Comparison of ENCODE assay signal across 8 mouse cellular contexts in genomic region chr15:102516728-102517404, GRCm38 (mm10). TPM values are rescaled to one million over a fixed set of nuclear protein-coding genes. Genes with fewer than 3 reads are reported as not detected.
DNase-seq lines count a peak whose midpoint lies in the region; ATAC-seq and TF ChIP-seq lines count a peak whose summit lies in the region.

TSS of gene Map3k12 (minus strand) at chr15:102517064.

- peak within 1 kb of the TSS; percentile 71 for H3K4me2 ChIP-seq in CH12.LX (ENCODE audit: insufficient read depth, low read depth, poor library complexity, severe bottlenecking)
- H3K4me2 ChIP-seq in forebrain, embryonic 11.5 days (ENCODE audit: low read depth, low read length, severe bottlenecking): peak within 1 kb of the TSS; percentile 92
- H3K4me2 ChIP-seq in heart, embryonic 14.5 days (ENCODE audit: low read length): peak within 1 kb of the TSS; percentile 98
- peak within 1 kb of the TSS; percentile 98 for H3K4me2 ChIP-seq in liver, embryonic 13.5 days
- H3K4me2 ChIP-seq in neural tube, embryonic 13.5 days: peak within 1 kb of the TSS; percentile 69

- peak within 1 kb of the TSS; percentile 58 for H3K9ac ChIP-seq in CH12.LX (ENCODE audit: insufficient read depth, low read depth)
- peak within 1 kb of the TSS; percentile 80 for H3K9ac ChIP-seq in forebrain, embryonic 11.5 days (ENCODE audit: low read length)
- peak within 1 kb of the TSS; percentile 80 for H3K9ac ChIP-seq in heart, embryonic 14.5 days (ENCODE audit: low read length)
- peak within 1 kb of the TSS; percentile 75 for H3K9ac ChIP-seq in liver, embryonic 13.5 days
- H3K9ac ChIP-seq in neural tube, embryonic 13.5 days: peak within 1 kb of the TSS; percentile 94

- H3K9me3 ChIP-seq in CH12.LX (replicated peaks; ENCODE audit: low read length): no peaks in the 10 kb centered on the region
- H3K9me3 ChIP-seq in forebrain, embryonic 11.5 days (ENCODE audit: control insufficient read depth, low read length): no peaks in the 10 kb centered on the region
- H3K9me3 ChIP-seq in heart, embryonic 14.5 days (ENCODE audit: control insufficient read depth, low read length): no peaks in the 10 kb centered on the region
- H3K9me3 ChIP-seq in liver, embryonic 13.5 days (replicated peaks): no peaks in the 10 kb centered on the region
- H3K9me3 ChIP-seq in neural tube, embryonic 13.5 days: no peaks in the 10 kb centered on the region

- H3K4me1 ChIP-seq in CH12.LX (ENCODE audit: control insufficient read depth in 1 of 2, insufficient read depth in 2 of 2): peaks cover 11 to 48% of the 10 kb centered on the region in 2 experiments
- peaks cover 13% of the 10 kb centered on the region for H3K4me1 ChIP-seq in forebrain, embryonic 11.5 days (replicated peaks; ENCODE audit: control insufficient read depth, insufficient read depth, low read length)
- H3K4me1 ChIP-seq in heart, embryonic 14.5 days (ENCODE audit: control insufficient read depth in 2 of 2, insufficient read depth in 2 of 2, low read length in 2 of 2): peaks cover 12 to 30% of the 10 kb centered on the region in 2 experiments
- peaks cover 51% of the 10 kb centered on the region for H3K4me1 ChIP-seq in liver, embryonic 13.5 days (replicated peaks)
- H3K4me1 ChIP-seq in neural tube, embryonic 13.5 days (replicated peaks): peaks cover 66% of the 10 kb centered on the region
- peaks cover 19% of the 10 kb centered on the region for H3K4me1 ChIP-seq in testis, adult 2 months (ENCODE audit: control insufficient read depth, insufficient read depth, low read length)

- H3K4me3 ChIP-seq in CH12.LX (replicated peaks in 1 of 3; ENCODE audit: low read depth in 2 of 3, low read length in 2 of 3, poor library complexity in 1 of 3): peak within 1 kb of the TSS; percentile 61 to 75 (median 64)
- H3K4me3 ChIP-seq in forebrain, embryonic 11.5 days (ENCODE audit: low read depth, low read length): peak within 1 kb of the TSS; percentile 69
- peak within 1 kb of the TSS; percentile 50 to 57 for H3K4me3 ChIP-seq in heart, embryonic 14.5 days (ENCODE audit: control insufficient read depth in 1 of 2, insufficient read depth in 1 of 2, low read depth in 1 of 2, low read length in 2 of 2)
- peak within 1 kb of the TSS; percentile 81 for H3K4me3 ChIP-seq in liver, embryonic 13.5 days (replicated peaks)
- peak within 1 kb of the TSS; percentile 71 for H3K4me3 ChIP-seq in neural tube, embryonic 13.5 days
- H3K4me3 ChIP-seq in testis, adult 2 months (ENCODE audit: control insufficient read depth, low read depth, low read length): peak within 1 kb of the TSS; percentile 95

- H3K36me3 ChIP-seq in CH12.LX (replicated peaks in 1 of 2; ENCODE audit: control insufficient read depth in 1 of 2, insufficient read depth in 1 of 2, low read length in 1 of 2): peaks cover 10 to 18% of the 10 kb centered on the region in 2 experiments
- H3K36me3 ChIP-seq in forebrain, embryonic 11.5 days (ENCODE audit: control insufficient read depth, insufficient read depth, low read length): no peaks in the 10 kb centered on the region
- peaks cover 19% of the 10 kb centered on the region for H3K36me3 ChIP-seq in heart, embryonic 14.5 days (ENCODE audit: control insufficient read depth, insufficient read depth, low read length)
- H3K36me3 ChIP-seq in liver, embryonic 13.5 days: peaks cover 13% of the 10 kb centered on the region
- H3K36me3 ChIP-seq in neural tube, embryonic 13.5 days: peaks cover 12% of the 10 kb centered on the region
- H3K36me3 ChIP-seq in testis, adult 2 months (ENCODE audit: control insufficient read depth, insufficient read depth, low read length): no peaks in the 10 kb centered on the region

- in situ Hi-C loops in CH12.LX (cut with MboI; ENCODE audit: low pct_ligation_motif_present, low pct_unique_long_range_greater_than_20kb, low sequenced_read_pairs): loop anchor here (5.0 kb wide), 1 partner anchor 50 kb away; no protein-coding TSS in a partner anchor

- no peak for TF ChIP-seq EP300 in CH12.LX (IDR thresholded peaks at IDR 0.05; ENCODE audit: low read length)

- peak; percentile 57 for DNase-seq in CH12.LX (ENCODE audit: extremely low read depth)
- DNase-seq in c-Kit-negative CD71-positive TER-119-positive erythroid progenitor cells, embryonic 14.5 days (ENCODE audit: low read depth, low spot score): peak; percentile 49
- DNase-seq in forebrain, embryonic 11.5 days (ENCODE audit: low spot score): peak; percentile 89
- DNase-seq in kidney, postnatal 14 days: peak; percentile 83
- peak; percentile 47 for DNase-seq in liver, embryonic 13.5 days

- 0 out of 2 replicates have a peak within 1 kb of the TSS, but pooled peaks have one; percentile 11 for H3K27ac ChIP-seq in CH12.LX (ENCODE audit: insufficient read depth, low read depth)
- peak within 1 kb of the TSS; percentile 84 for H3K27ac ChIP-seq in forebrain, embryonic 11.5 days (ENCODE audit: low read depth, low read length)
- H3K27ac ChIP-seq in heart, embryonic 14.5 days (replicated peaks in 1 of 2; ENCODE audit: control insufficient read depth in 1 of 2, insufficient read depth in 1 of 2, low read depth in 2 of 2, low read length in 2 of 2): peak within 1 kb of the TSS; percentile 90 to 98
- peak within 1 kb of the TSS; percentile 85 for H3K27ac ChIP-seq in liver, embryonic 13.5 days
- peak within 1 kb of the TSS; percentile 99 for H3K27ac ChIP-seq in neural tube, embryonic 13.5 days (replicated peaks)
- peak within 1 kb of the TSS; percentile 62 for H3K27ac ChIP-seq in testis, adult 2 months (ENCODE audit: control insufficient read depth, insufficient read depth, low read depth, low read length)

- peaks cover 3% of the 10 kb centered on the region for H3K27me3 ChIP-seq in CH12.LX (replicated peaks)
- H3K27me3 ChIP-seq in forebrain, embryonic 11.5 days (ENCODE audit: control insufficient read depth, insufficient read depth, low read length): no peaks in the 10 kb centered on the region
- no peaks in the 10 kb centered on the region for H3K27me3 ChIP-seq in heart, embryonic 14.5 days (ENCODE audit: control insufficient read depth, insufficient read depth, low read length)
- peaks cover 9% of the 10 kb centered on the region; the same call in 1 of the 2 replicates for H3K27me3 ChIP-seq in liver, embryonic 13.5 days
- no peaks in the 10 kb centered on the region for H3K27me3 ChIP-seq in neural tube, embryonic 13.5 days
- no peaks in the 10 kb centered on the region for H3K27me3 ChIP-seq in testis, adult 2 months (ENCODE audit: control insufficient read depth, insufficient read depth, low read length)

- under 1% methylated on average over 43 of the region's 43 CpGs for WGBS in forebrain, embryonic 11.5 days
- 1% methylated on average over 43 of the region's 43 CpGs for WGBS in heart, embryonic 14.5 days
- 1% methylated on average over 43 of the region's 43 CpGs for WGBS in liver, embryonic 13.5 days (ENCODE audit: insufficient replicate concordance)
- 1% methylated on average over 41 of the region's 43 CpGs for WGBS in neural tube, embryonic 13.5 days

- TF ChIP-seq CTCF in CH12.LX (conservative IDR thresholded peaks at IDR 0.05 in 1 of 2, IDR thresholded peaks at IDR 0.05 in 1 of 2; ENCODE audit: low read depth in 2 of 2, low read length in 2 of 2): peak in 1 of 2 experiments; percentile 33; a peak in 2 of 4 replicates
- no peak for TF ChIP-seq CTCF in testis, adult 2 months (IDR thresholded peaks at IDR 0.05; ENCODE audit: control insufficient read depth, insufficient read depth, insufficient replicate concordance, low read depth, low read length)

- dilution Hi-C loops in CH12.LX (cut with MboI; ENCODE audit: extremely low pct_ligation_motif_present, extremely low pct_unique_long_range_greater_than_20kb, low sequenced_read_pairs): no loop called here

- TF ChIP-seq POLR2A in CH12.LX (IDR thresholded peaks at IDR 0.05; ENCODE audit: low read depth, low read length): peak; percentile 33; the same call in 1 of the 2 replicates
- TF ChIP-seq POLR2A in testis, adult 2 months (IDR thresholded peaks at IDR 0.05; ENCODE audit: control insufficient read depth, low read depth, low read length): peak; percentile 8; the same call in 1 of the 2 replicates

- ATAC-seq in forebrain, embryonic 11.5 days (replicated peaks; ENCODE audit: low FRiP score): peak; percentile 19
- no peak for ATAC-seq in heart, embryonic 14.5 days (ENCODE audit: insufficient number of reproducible peaks, insufficient read depth, low FRiP score, low read depth)
- ATAC-seq in liver, embryonic 13.5 days (ENCODE audit: low read depth): no peak
- peak; percentile 20 for ATAC-seq in neural tube, embryonic 13.5 days (ENCODE audit: low read depth)

- peaks cover 6% of the 10 kb centered on the region for H3K79me2 ChIP-seq in CH12.LX (replicated peaks; ENCODE audit: control insufficient read depth, extremely low read depth, insufficient read depth, poor library complexity, severe bottlenecking)

- TF ChIP-seq RAD21 in CH12.LX (IDR thresholded peaks at IDR 0.05; ENCODE audit: low read depth, low read length): no peak

TF ChIP-seq in CH12.LX, 34 proteins besides CTCF, POLR2A, EP300 and RAD21:
- TF ChIP-seq MYC (IDR thresholded peaks at IDR 0.05; ENCODE audit: low read depth, low read length): no peak
- TF ChIP-seq ZKSCAN1 (IDR thresholded peaks at IDR 0.05; ENCODE audit: borderline replicate concordance, low read depth, low read length): no peak
- TF ChIP-seq TCF12 (IDR thresholded peaks at IDR 0.05; ENCODE audit: low read depth, low read length): 0 out of 2 replicates have a peak, but pooled peaks have one; percentile 3
- TF ChIP-seq MAZ (IDR thresholded peaks at IDR 0.05; ENCODE audit: low read depth, low read length): 0 out of 2 replicates have a peak, but pooled peaks have one; percentile 48
- 0 out of 2 replicates have a peak, but pooled peaks have one; percentile 73 for TF ChIP-seq UBTF (IDR thresholded peaks at IDR 0.05; ENCODE audit: low read depth, low read length)
- TF ChIP-seq MXI1 (IDR thresholded peaks at IDR 0.05; ENCODE audit: low read depth, low read length): 0 out of 2 replicates have a peak, but pooled peaks have one; percentile 19

RNA-seq across cellular contexts. Expression of gene Map3k12, which starts in this region (rescaled TPM):
- total RNA-seq in CH12.LX (2012; rRNA removed) (2.8 and 3.0 TPM in 2 replicates), CH12.LX (2014; rRNA removed) (1.4 and 1.5 TPM in 2 replicates)
- polyA plus RNA-seq in CH12.LX (2012; ENCODE audit: insufficient read length, low read depth): 2.3 and 3.0 TPM in 2 replicates
- 25.4 and 28.4 TPM in 2 replicates for polyA plus RNA-seq in forebrain, embryonic 11.5 days (2014; fragmentation: Nextera tagmentation; extraction: Ambion mirVana)
- 10.4 and 10.7 TPM in 2 replicates for polyA plus RNA-seq in heart, embryonic 14.5 days (2014; fragmentation: Nextera tagmentation; extraction: Ambion mirVana)
- 1.8 and 2.1 TPM in 2 replicates for polyA plus RNA-seq in liver, embryonic 13.5 days (2015; fragmentation: Nextera tagmentation; extraction: Ambion mirVana)
- 45.8 and 50.6 TPM in 2 replicates for polyA plus RNA-seq in neural tube, embryonic 13.5 days (2015; fragmentation: Nextera tagmentation; extraction: Ambion mirVana)
- polyA plus RNA-seq in testis, adult 2 months (2012; rRNA removed): 7.0 and 7.8 TPM in 2 replicates

Comparison
In these comparisons a context has a peak if more than half of its experiments do, and no peak if none do; other contexts are left out.
1. H3K27ac ChIP-seq: peak in every context shown above with its lines; median percentile 99 in neural tube, embryonic 13.5 days; 94 in heart, embryonic 14.5 days; 85 in liver, embryonic 13.5 days; 84 in forebrain, embryonic 11.5 days; 62 in testis, adult 2 months; 11 in CH12.LX.
2. ATAC-seq: peak in forebrain, embryonic 11.5 days (single experiment) and neural tube, embryonic 13.5 days (single experiment); none in heart, embryonic 14.5 days (single experiment) and liver, embryonic 13.5 days (single experiment).
3. Peak in every context shown above with its lines, with median percentiles within 50 percentile points of each other: DNase-seq, H3K4me2 ChIP-seq, H3K4me3 ChIP-seq and H3K9ac ChIP-seq.